Mouse (Mus musculus) liver, postnatal 0 days (tissue): ENCODE data around the gene Tspan33. TPM values are rescaled to one million over a fixed set of nuclear protein-coding genes. Genes with fewer than 3 reads are reported as not detected.

ENCODE experiments used
- ATAC-seq: fragments of 200-750 bp; cut with Nextera tagmentation; 2 replicates; pipeline ENCODE4 v1.8.0; 2017; ENCODE audit warnings: mild to moderate bottlenecking, moderate library complexity
- DNase-seq: peaks from one replicate; pipeline ENCODE4 v3.0.0-alpha.2; 2016
- H3K27ac ChIP-seq: fragments of 300-500 bp; sonication (generic); 2 replicates; pipeline ENCODE4 v1.5.1; 2014; ENCODE audit warnings: antibody characterized with exemption, moderate library complexity, mild to moderate bottlenecking, low read depth
- H3K27me3 ChIP-seq: fragments of 300-500 bp; sonication (generic); 2 replicates; pipeline ENCODE4 v1.6.1; 2014; ENCODE audit warnings: low read length, control low read depth, mixed read lengths; ENCODE audit not compliant: insufficient read depth
- H3K36me3 ChIP-seq: fragments of 300-500 bp; sonication (generic); replicated peaks from 2 replicates; pipeline ENCODE4 v1.6.1; 2014; ENCODE audit warnings: mild to moderate bottlenecking, control low read depth, low read length, moderate library complexity, mixed read lengths; ENCODE audit not compliant: insufficient read depth
- H3K4me1 ChIP-seq: fragments of 300-500 bp; sonication (generic); 2 replicates; pipeline ENCODE4 v1.6.1; 2014; ENCODE audit warnings: antibody characterized with exemption, mild to moderate bottlenecking, control low read depth; ENCODE audit not compliant: insufficient read depth
- H3K4me2 ChIP-seq: fragments of 300-500 bp; sonication (generic); 2 replicates; pipeline ENCODE4 v1.6.1; 2014; ENCODE audit warnings: low read depth, mild to moderate bottlenecking, low read length, moderate library complexity, mixed read lengths
- H3K4me3 ChIP-seq: fragments of 300-500 bp; sonication (generic); 2 replicates; pipeline ENCODE4 v1.5.1; 2014; ENCODE audit warnings: low read depth, low read length
- H3K9ac ChIP-seq: fragments of 300-500 bp; sonication (generic); replicated peaks from 2 replicates; pipeline ENCODE4 v1.6.1; 2014; ENCODE audit warnings: mild to moderate bottlenecking, moderate library complexity
- H3K9me3 ChIP-seq: fragments of 300-500 bp; sonication (generic); 2 replicates; pipeline ENCODE4 v1.6.1; 2016; ENCODE audit warnings: mild to moderate bottlenecking, control low read depth, low read length, mixed read lengths
- CTCF ChIP-seq: sonication (generic); IDR thresholded peaks from 2 replicates; pipeline ENCODE4 v1.5.1; 2016; ENCODE audit warnings: antibody characterized with exemption, low read depth
- EP300 ChIP-seq: IDR thresholded peaks from 2 replicates; pipeline ENCODE4 v1.6.1; 2016; ENCODE audit warnings: antibody characterized with exemption, low read depth, mild to moderate bottlenecking
- WGBS: fragments of 180-500 bp; shearing (Covaris S2); extraction: QIAGEN DNeasy Blood & Tissue Kit; methylation state at CpG from one replicate; pipeline ENCODE4 v1.1.7; 2014; ENCODE audit not compliant: insufficient replicate concordance; 5-methylcytosine and 5-hydroxymethylcytosine counted together
- polyA plus RNA-seq: library from polyadenylated mRNA; unstranded; fragments of >200 nt; fragmentation: Nextera tagmentation; extraction: Ambion mirVana; gene quantifications from 2 replicates; pipeline ENCODE4 v1.2.1, GENCODE M21; 2015

The Tspan33 gene
- polyA plus RNA-seq, 1 experiment from 2014 or later = 87.5 TPM

DNA sequence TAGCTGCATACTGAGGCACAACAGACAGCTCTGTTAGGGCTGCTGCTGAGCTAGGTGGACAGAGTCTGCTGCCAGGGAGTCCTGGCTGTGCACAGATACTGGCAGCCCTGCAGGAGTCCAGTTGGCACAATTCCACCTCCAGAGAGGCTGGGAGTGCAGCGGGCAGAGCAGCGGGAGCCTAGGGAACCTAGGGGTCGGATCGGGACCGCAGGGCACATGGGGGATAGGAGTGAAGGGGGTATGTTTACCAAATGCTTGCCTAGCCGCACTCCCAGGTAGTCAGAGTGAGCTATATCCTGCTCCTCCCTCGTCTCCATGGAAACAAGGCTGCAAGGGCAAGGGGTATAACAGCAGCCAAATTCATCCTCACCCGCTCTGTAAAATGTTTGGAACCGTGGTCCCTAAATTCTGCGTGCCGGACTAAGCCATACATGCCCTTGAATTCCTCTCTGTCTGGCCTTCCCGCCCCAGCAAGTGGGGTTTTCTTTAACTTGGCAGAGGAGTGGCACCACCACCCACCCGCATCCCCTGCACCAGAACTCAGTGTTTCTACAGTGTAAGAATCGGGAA, 24.0 kb downstream of the Tspan33 start:
- H3K27me3 ChIP-seq = no peaks in the 10 kb centered on the region
- H3K9ac ChIP-seq = no peak overlapping the region
- 63% methylated on average over 14 of the region's 14 CpGs for WGBS
- no peaks in the 10 kb centered on the region for H3K9me3 ChIP-seq
- H3K36me3 ChIP-seq = peaks cover 53% of the 10 kb centered on the region
- H3K4me1 ChIP-seq = no peaks in the 10 kb centered on the region
- TF ChIP-seq CTCF (no peak), EP300 (no peak)
- H3K4me3 ChIP-seq = no peak overlapping the region
- no peak overlapping the region for H3K27ac ChIP-seq
- DNase-seq (no peak), ATAC-seq (no peak)
- no peak overlapping the region for H3K4me2 ChIP-seq

DNA sequence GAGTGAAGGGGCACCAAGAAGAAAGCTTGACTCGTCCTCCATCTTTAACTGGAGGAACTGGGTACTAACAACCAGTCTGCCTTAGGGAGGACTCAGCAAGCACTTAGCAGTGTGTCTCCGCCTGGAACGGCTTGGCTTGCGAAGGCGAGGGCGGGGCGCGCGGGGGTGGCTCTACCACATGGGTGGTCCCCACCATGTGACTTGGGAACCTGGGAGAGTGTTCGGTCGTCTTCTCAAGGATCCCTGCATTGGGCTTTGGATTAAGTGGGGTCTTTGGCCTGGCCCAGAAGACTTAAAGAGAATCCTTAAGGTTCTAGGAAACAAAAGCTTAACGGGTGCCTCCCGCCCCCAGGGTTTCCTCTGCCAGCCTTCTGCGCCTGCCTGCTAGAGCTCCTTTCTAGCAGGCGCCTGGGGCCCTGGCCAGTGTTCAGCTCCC, 24.9 kb downstream of the Tspan33 start:
- no peaks in the 10 kb centered on the region for H3K4me1 ChIP-seq
- ATAC-seq (no peak), DNase-seq (no peak)
- H3K9ac ChIP-seq = no peak overlapping the region
- TF ChIP-seq CTCF (no peak), EP300 (no peak)
- H3K27me3 ChIP-seq = no peaks in the 10 kb centered on the region
- H3K27ac ChIP-seq = no peak overlapping the region
- no peaks in the 10 kb centered on the region for H3K9me3 ChIP-seq
- H3K4me2 ChIP-seq = peak overlapping the region; percentile 49
- WGBS = 38% methylated on average over 15 of the region's 15 CpGs
- peaks cover 47% of the 10 kb centered on the region for H3K36me3 ChIP-seq
- peak overlapping the region; percentile 17; the same call in 1 of the 2 replicates for H3K4me3 ChIP-seq

DNA sequence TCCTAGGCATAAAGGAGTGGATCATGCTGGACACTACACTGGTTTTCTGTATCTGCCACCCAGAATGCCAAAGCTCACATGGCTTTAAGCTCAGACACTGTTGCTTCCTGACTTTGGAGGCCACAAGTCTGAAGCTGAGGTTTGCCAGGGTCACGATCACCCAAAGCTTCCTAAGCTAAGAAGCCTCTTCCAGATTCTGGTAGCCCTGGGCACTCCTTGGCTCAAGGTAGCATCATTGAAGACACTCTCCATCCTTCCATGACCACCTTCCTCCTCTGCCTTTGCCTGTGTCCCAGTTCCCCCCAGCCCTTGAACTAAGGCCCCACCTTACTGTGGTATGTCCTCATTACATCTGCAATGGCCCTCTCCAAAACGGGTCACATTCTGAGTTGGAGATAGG, 27.9 kb downstream of the Tspan33 start:
- H3K9me3 ChIP-seq = no peaks in the 10 kb centered on the region
- no peaks in the 10 kb centered on the region for H3K4me1 ChIP-seq
- H3K27ac ChIP-seq = no peak overlapping the region
- H3K36me3 ChIP-seq = peaks cover 27% of the 10 kb centered on the region
- TF ChIP-seq EP300 = no peak
- TF ChIP-seq CTCF = no peak
- ATAC-seq (no peak), DNase-seq (no peak)
- H3K27me3 ChIP-seq = no peaks in the 10 kb centered on the region
- 58% methylated on average over 2 of the region's 2 CpGs for WGBS
- no peak overlapping the region for H3K9ac ChIP-seq
- H3K4me3 ChIP-seq = no peak overlapping the region
- H3K4me2 ChIP-seq = no peak overlapping the region

DNA sequence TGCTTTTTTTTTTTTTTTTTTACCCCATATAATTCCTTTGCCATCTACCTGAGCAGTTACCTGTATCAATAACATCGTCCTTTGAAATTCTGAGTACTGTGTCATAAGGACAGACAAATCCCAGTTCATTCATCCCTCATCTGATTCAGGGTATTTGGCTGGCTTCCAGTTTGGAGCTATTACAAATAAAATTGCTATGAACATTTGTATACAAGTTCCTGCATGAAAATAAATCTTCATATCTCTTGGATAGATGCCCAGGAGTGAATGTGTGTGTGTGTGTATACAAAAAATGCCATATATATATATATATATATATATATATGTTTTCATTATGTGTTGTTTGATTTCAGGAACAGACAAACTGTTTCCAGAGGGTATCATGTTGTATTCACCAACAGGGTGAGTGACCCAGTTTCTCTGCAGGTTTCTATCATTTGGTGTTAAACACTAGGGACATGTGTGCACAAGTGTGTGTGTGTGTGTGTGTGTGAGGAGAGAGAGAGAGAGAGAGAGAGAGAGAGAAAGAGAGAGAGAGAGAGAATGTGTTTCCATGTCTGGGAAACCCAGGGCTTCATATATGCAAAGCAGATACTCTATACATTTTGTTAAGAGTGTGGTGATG, 32.7 kb downstream of the Tspan33 start:
- WGBS = 71% methylated on average over 1 of the region's 1 CpGs
- no peaks in the 10 kb centered on the region for H3K9me3 ChIP-seq
- H3K27ac ChIP-seq = no peak overlapping the region
- TF ChIP-seq CTCF (no peak), EP300 (no peak)
- DNase-seq = no peak
- no peaks in the 10 kb centered on the region for H3K27me3 ChIP-seq
- ATAC-seq = no peak
- no peak overlapping the region for H3K4me2 ChIP-seq
- H3K4me1 ChIP-seq = no peaks in the 10 kb centered on the region
- H3K36me3 ChIP-seq = no peaks in the 10 kb centered on the region
- H3K4me3 ChIP-seq = no peak overlapping the region
- H3K9ac ChIP-seq = no peak overlapping the region

DNA sequence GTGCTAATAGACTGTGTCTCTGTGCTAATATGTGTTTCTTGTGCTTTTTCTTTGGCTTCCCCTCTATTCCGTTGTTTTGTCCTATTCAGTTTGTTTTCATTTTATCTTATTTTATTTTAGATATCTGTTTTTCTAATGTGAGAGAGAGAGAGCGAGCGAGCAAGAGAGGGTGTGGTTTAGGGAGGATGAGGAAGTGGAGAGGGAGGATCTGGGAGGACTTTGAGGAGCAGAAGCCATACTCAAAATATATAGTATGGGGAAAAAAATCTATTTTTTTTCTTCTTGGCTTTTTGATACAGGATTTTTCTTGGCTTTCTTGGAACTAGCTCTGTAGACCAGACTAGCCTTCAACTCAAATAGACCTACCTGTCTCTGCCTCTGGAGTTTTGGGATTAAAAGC, 34.0 kb downstream of the Tspan33 start:
- no peaks in the 10 kb centered on the region; the same call in 1 of the 2 replicates for H3K27me3 ChIP-seq
- H3K4me3 ChIP-seq = no peak overlapping the region
- no peak overlapping the region for H3K4me2 ChIP-seq
- H3K4me1 ChIP-seq = no peaks in the 10 kb centered on the region
- TF ChIP-seq CTCF (no peak), EP300 (no peak)
- no peaks in the 10 kb centered on the region for H3K9me3 ChIP-seq
- ATAC-seq (no peak), DNase-seq (no peak)
- no peak overlapping the region for H3K9ac ChIP-seq
- no peak overlapping the region for H3K27ac ChIP-seq
- no peaks in the 10 kb centered on the region for H3K36me3 ChIP-seq
- WGBS = 59% methylated on average over 3 of the region's 3 CpGs

DNA sequence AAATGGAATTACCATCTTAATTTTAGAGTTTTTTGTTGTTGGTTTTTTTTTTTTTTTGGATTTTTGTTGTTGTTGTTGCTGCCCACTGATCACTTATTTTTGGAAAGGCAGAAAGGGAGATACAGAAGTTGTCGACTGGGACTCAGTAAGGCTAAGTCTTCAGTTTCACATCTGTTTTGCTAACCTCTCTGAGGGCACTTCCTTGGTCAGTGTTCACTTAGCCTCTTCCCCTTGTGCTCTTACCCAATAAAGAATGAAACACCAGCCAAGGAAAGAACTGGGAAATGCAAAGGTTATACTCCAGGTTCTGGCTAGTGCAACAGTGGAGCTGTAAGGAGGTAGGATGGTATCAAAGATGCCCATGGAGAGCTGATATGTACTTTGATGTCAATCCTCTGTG, 35.5 kb downstream of the Tspan33 start:
- H3K9ac ChIP-seq = no peak overlapping the region
- H3K4me2 ChIP-seq = no peak overlapping the region
- WGBS = 40% methylated on average over 1 of the region's 1 CpGs
- no peak overlapping the region for H3K4me3 ChIP-seq
- ATAC-seq (no peak), DNase-seq (no peak)
- no peaks in the 10 kb centered on the region for H3K4me1 ChIP-seq
- no peaks in the 10 kb centered on the region for H3K9me3 ChIP-seq
- peaks cover 4% of the 10 kb centered on the region; the same call in 1 of the 2 replicates for H3K27me3 ChIP-seq
- no peaks in the 10 kb centered on the region for H3K36me3 ChIP-seq
- TF ChIP-seq EP300 = no peak
- no peak for TF ChIP-seq CTCF
- no peak overlapping the region for H3K27ac ChIP-seq
